Mouse (Mus musculus) myocyte (in vitro differentiated cells): Measurements from ENCODE around the gene Ugdh. TPM values are rescaled to one million over a fixed set of nuclear protein-coding genes. Genes with fewer than 3 reads are reported as not detected.
A peak's percentile ranks its signal among the peaks of the same experiment; 100 is the strongest.

ENCODE experiments used
- H3K27me3 ChIP-seq: one replicate; pipeline ENCODE4 v1.6.1; 2011; ENCODE audit not compliant: control insufficient read depth, insufficient read depth, insufficient read length
- H3K36me3 ChIP-seq: one replicate; pipeline ENCODE4 v1.6.1; 2011; ENCODE audit not compliant: control insufficient read depth, insufficient read depth
- H3K4me2 ChIP-seq: one replicate; pipeline ENCODE4 v1.6.1; 2011; ENCODE audit warnings: low read depth, control low read depth
- H3K4me3 ChIP-seq: one replicate; pipeline ENCODE4 v1.5.1; 2011; ENCODE audit warnings: mild to moderate bottlenecking, control low read depth, moderate library complexity
- H3K79me2 ChIP-seq: one replicate; pipeline ENCODE4 v1.6.1; 2011; ENCODE audit not compliant: control insufficient read depth, insufficient read depth
- H3ac ChIP-seq: one replicate; pipeline ENCODE4 v1.6.1; 2011; ENCODE audit not compliant: control insufficient read depth, insufficient read length
- CEBPB ChIP-seq: IDR thresholded peaks from 2 replicates; pipeline ENCODE4 v1.6.1; 2011; ENCODE audit warnings: mild to moderate bottlenecking, moderate library complexity; ENCODE audit not compliant: poor library complexity, insufficient read depth, severe bottlenecking
- E2F4 ChIP-seq: IDR thresholded peaks from one replicate; pipeline ENCODE4 v1.6.1; 2011; ENCODE audit warnings: mild to moderate bottlenecking, control low read depth, moderate library complexity; ENCODE audit not compliant: insufficient read depth
- MAX ChIP-seq: IDR thresholded peaks from one replicate; pipeline ENCODE4 v1.6.1; 2011; ENCODE audit warnings: low read depth, mild to moderate bottlenecking, control low read depth
- MYOD1 ChIP-seq, 3 experiments: IDR thresholded peaks; one replicate each; pipeline ENCODE4 v1.6.1; 2011; ENCODE audit warnings: control low read depth in 2 of 3, low read depth in 2 of 3, mild to moderate bottlenecking in 2 of 3, moderate library complexity in 1 of 3; ENCODE audit not compliant: insufficient read length in 2 of 3, control insufficient read depth in 1 of 3
- MYOG ChIP-seq, 3 experiments: IDR thresholded peaks; one replicate each; pipeline ENCODE4 v1.6.1; 2011; ENCODE audit warnings: control low read depth in 2 of 3, low read depth in 2 of 3, mild to moderate bottlenecking in 2 of 3; ENCODE audit not compliant: insufficient read length in 2 of 3, control insufficient read depth in 1 of 3, insufficient read depth in 1 of 3
- POLR2A ChIP-seq: IDR thresholded peaks from one replicate; pipeline ENCODE4 v1.6.1; 2011; ENCODE audit warnings: low read depth, mild to moderate bottlenecking, control low read depth, moderate library complexity; ENCODE audit not compliant: insufficient read length
- POLR2AphosphoS2 ChIP-seq: IDR thresholded peaks from one replicate; pipeline ENCODE4 v1.6.1; 2011; ENCODE audit warnings: low read depth, control low read depth; ENCODE audit not compliant: insufficient read length
- REST ChIP-seq: IDR thresholded peaks from one replicate; pipeline ENCODE4 v1.6.1; 2011; ENCODE audit warnings: mild to moderate bottlenecking, control low read depth, moderate library complexity; ENCODE audit not compliant: insufficient read depth, insufficient read length
- SRF ChIP-seq: IDR thresholded peaks from one replicate; pipeline ENCODE4 v1.6.1; 2011; ENCODE audit warnings: low read depth; ENCODE audit not compliant: control insufficient read depth, insufficient read length
- TCF12 ChIP-seq: IDR thresholded peaks from one replicate; pipeline ENCODE4 v1.6.1; 2011; ENCODE audit warnings: mild to moderate bottlenecking, control low read depth; ENCODE audit not compliant: poor library complexity, insufficient read depth, severe bottlenecking
- TCF3 ChIP-seq: IDR thresholded peaks from one replicate; pipeline ENCODE4 v1.6.1; 2011; ENCODE audit warnings: low read depth, control low read depth; ENCODE audit not compliant: insufficient read length
- USF1 ChIP-seq: IDR thresholded peaks from one replicate; pipeline ENCODE4 v1.6.1; 2011; ENCODE audit warnings: low read depth, mild to moderate bottlenecking, control low read depth, moderate library complexity
- polyA plus RNA-seq: library from polyadenylated mRNA; unstranded; fragments of >200 nt; fragmentation: generic; extraction: Trizol; gene quantifications from one replicate; pipeline ENCODE4 v1.2.1, GENCODE M21; 2012; ENCODE audit warnings: missing spikeins

The Ugdh gene
- polyA plus RNA-seq, 1 experiment: 30.9 TPM

- H3K79me2 ChIP-seq: peaks cover 55% of the 10 kb centered on the region
- TF ChIP-seq CEBPB (0 out of 2 replicates have a peak, but pooled peaks have one; percentile 46), MYOD1 (IDR thresholded peaks at IDR 0.05; ENCODE audit: control insufficient read depth in 1 of 3, insufficient read length in 2 of 3, low read depth in 2 of 3) (peak; percentile 19 to 52 (median 47)), POLR2AphosphoS2 (no peak)
These were observed 1.0 kb downstream of the Ugdh start for GRCm38 (mm10) chr5:65434471-65435362.

GRCm38 (mm10) chr5:65429441-65429840, 6.3 kb downstream of the Ugdh start:
- no peak for TF ChIP-seq TCF12
- Histone ChIP-seq H3K36me3 (peaks cover 22% of the 10 kb centered on the region), H3K4me3 (no peak overlapping the region), H3ac (no peak overlapping the region), H3K27me3 (no peaks in the 10 kb centered on the region), H3K79me2 (peaks cover 75% of the 10 kb centered on the region), H3K4me2 (no peak overlapping the region)

More at GRCm38 (mm10) chr5:65434471-65435362, 1.0 kb downstream of the Ugdh start:
- H3K4me3 ChIP-seq: peak overlapping the region; percentile 72
- H3K4me2 ChIP-seq: peak overlapping the region; percentile 83
- H3ac ChIP-seq: peak overlapping the region; percentile 61
- peaks cover 3% of the 10 kb centered on the region for H3K36me3 ChIP-seq
- H3K27me3 ChIP-seq: no peaks in the 10 kb centered on the region

- Histone ChIP-seq H3K36me3 (peaks cover 29% of the 10 kb centered on the region), H3K79me2 (peaks cover 63% of the 10 kb centered on the region), H3K27me3 (no peaks in the 10 kb centered on the region), H3ac (no peak overlapping the region), H3K4me3 (no peak overlapping the region), H3K4me2 (no peak overlapping the region)
- TF ChIP-seq POLR2A (no peak), MAX (no peak), MYOG (IDR thresholded peaks at IDR 0.05; ENCODE audit: control insufficient read depth in 1 of 3, insufficient read depth in 1 of 3, insufficient read length in 2 of 3, low read depth in 2 of 3) (no peak), CEBPB (no peak), USF1 (no peak), TCF12 (no peak), REST (no peak), E2F4 (no peak), SRF (no peak), TCF3 (no peak), POLR2AphosphoS2 (no peak), MYOD1 (IDR thresholded peaks at IDR 0.05; ENCODE audit: control insufficient read depth in 1 of 3, insufficient read length in 2 of 3, low read depth in 2 of 3) (no peak)
These were observed 7.4 kb downstream of the Ugdh start for GRCm38 (mm10) chr5:65428321-65428720.

GRCm38 (mm10) chr5:65425251-65425650, 10.5 kb downstream of the Ugdh start:
- no peak overlapping the region for H3K4me2 ChIP-seq
- H3K4me3 ChIP-seq: no peak overlapping the region
- no peak for TF ChIP-seq USF1
- TF ChIP-seq REST: no peak
- TF ChIP-seq TCF3: no peak
- TF ChIP-seq CEBPB: no peak
- TF ChIP-seq MAX: no peak
- TF ChIP-seq SRF: no peak
- TF ChIP-seq MYOD1 (IDR thresholded peaks at IDR 0.05; ENCODE audit: control insufficient read depth in 1 of 3, insufficient read length in 2 of 3, low read depth in 2 of 3): no peak
- TF ChIP-seq POLR2A: no peak
- no peak overlapping the region for H3ac ChIP-seq
- H3K36me3 ChIP-seq: peaks cover 32% of the 10 kb centered on the region
- no peaks in the 10 kb centered on the region for H3K27me3 ChIP-seq
- peaks cover 33% of the 10 kb centered on the region for H3K79me2 ChIP-seq

- Histone ChIP-seq H3K79me2 (peaks cover 22% of the 10 kb centered on the region), H3K36me3 (peaks cover 32% of the 10 kb centered on the region), H3ac (no peak overlapping the region), H3K27me3 (no peaks in the 10 kb centered on the region), H3K4me2 (no peak overlapping the region), H3K4me3 (no peak overlapping the region)
- TF ChIP-seq SRF: no peak
- TF ChIP-seq USF1: no peak
- no peak for TF ChIP-seq REST
- TF ChIP-seq POLR2A: no peak
- no peak for TF ChIP-seq MYOG (IDR thresholded peaks at IDR 0.05; ENCODE audit: control insufficient read depth in 1 of 3, insufficient read depth in 1 of 3, insufficient read length in 2 of 3, low read depth in 2 of 3)
- no peak for TF ChIP-seq TCF12
- TF ChIP-seq POLR2AphosphoS2: no peak
- no peak for TF ChIP-seq MYOD1 (IDR thresholded peaks at IDR 0.05; ENCODE audit: control insufficient read depth in 1 of 3, insufficient read length in 2 of 3, low read depth in 2 of 3)
- no peak for TF ChIP-seq E2F4
- no peak for TF ChIP-seq CEBPB
- no peak for TF ChIP-seq TCF3
These were observed 11.5 kb downstream of the Ugdh start for GRCm38 (mm10) chr5:65424215-65424614.
